Mouse (Mus musculus) kidney, embryonic 14.5 days (tissue): ENCODE measurements around the gene Calhm2. TPM values are rescaled to one million over a fixed set of nuclear protein-coding genes. Genes with fewer than 3 reads are reported as not detected.

Experiments used
- ATAC-seq: fragments of 200-750 bp; cut with Nextera tagmentation; 2 replicates; pipeline ENCODE4 v1.8.0; 2017; ENCODE audit warnings: moderate number of reproducible peaks, mild to moderate bottlenecking, moderate TSS enrichment, moderate library complexity; ENCODE audit not compliant: low FRiP score, low TSS enrichment
- H3K27ac ChIP-seq: fragments of 300-500 bp; sonication (generic); 2 replicates; pipeline ENCODE4 v1.5.1; 2014; ENCODE audit warnings: low read depth, mild to moderate bottlenecking, low read length, moderate library complexity, mixed read lengths
- H3K27me3 ChIP-seq: fragments of 300-500 bp; sonication (generic); 2 replicates; pipeline ENCODE4 v1.6.1; 2014; ENCODE audit warnings: mild to moderate bottlenecking, low read length; ENCODE audit not compliant: control insufficient read depth, insufficient read depth
- H3K36me3 ChIP-seq: fragments of 300-500 bp; sonication (generic); 2 replicates; pipeline ENCODE4 v1.6.1; 2014; ENCODE audit warnings: low read length, mixed read lengths; ENCODE audit not compliant: control insufficient read depth, insufficient read depth
- H3K4me1 ChIP-seq: fragments of 300-500 bp; sonication (generic); 2 replicates; pipeline ENCODE4 v1.6.1; 2014; ENCODE audit warnings: low read length, mixed read lengths; ENCODE audit not compliant: control insufficient read depth, insufficient read depth
- H3K4me2 ChIP-seq: fragments of 300-500 bp; sonication (generic); replicated peaks from 2 replicates; pipeline ENCODE4 v1.6.1; 2014; ENCODE audit warnings: low read depth, mild to moderate bottlenecking, low read length
- H3K4me3 ChIP-seq: fragments of 300-500 bp; sonication (generic); 2 replicates; pipeline ENCODE4 v1.5.1; 2014; ENCODE audit warnings: mild to moderate bottlenecking, low read length
- H3K9ac ChIP-seq: fragments of 300-500 bp; sonication (generic); 2 replicates; pipeline ENCODE4 v1.6.1; 2014; ENCODE audit warnings: low read depth, mild to moderate bottlenecking, low read length, moderate library complexity
- H3K9me3 ChIP-seq: fragments of 300-500 bp; sonication (generic); 2 replicates; pipeline ENCODE4 v1.6.1; 2016; ENCODE audit warnings: low read length; ENCODE audit not compliant: control insufficient read depth
- WGBS: fragments of 180-500 bp; shearing (Covaris S2); extraction: QIAGEN DNeasy Blood & Tissue Kit; methylation state at CpG from one replicate; pipeline ENCODE4 v1.1.7; 2014; 5-methylcytosine and 5-hydroxymethylcytosine counted together
- polyA plus RNA-seq: library from polyadenylated mRNA; unstranded; fragments of >200 nt; fragmentation: Nextera tagmentation; extraction: Ambion mirVana; gene quantifications from 2 replicates; pipeline ENCODE4 v1.2.1, GENCODE M21; 2014

Calhm2 gene
- polyA plus RNA-seq, 1 experiment from 2014 or later = 1.9 TPM

GRCm38 (mm10) chr19:47065860-47066259, 72.2 kb downstream of the Calhm2 start:
- WGBS = 87% methylated on average over 3 of the region's 3 CpGs
- H3K27me3 ChIP-seq = no peaks in the 10 kb centered on the region
- no peak overlapping the region for H3K9ac ChIP-seq
- H3K4me1 ChIP-seq = peaks cover 9% of the 10 kb centered on the region
- H3K36me3 ChIP-seq = peaks cover 2% of the 10 kb centered on the region; the same call in 1 of the 2 replicates
- ATAC-seq = no peak
- no peak overlapping the region for H3K4me2 ChIP-seq
- no peaks in the 10 kb centered on the region for H3K9me3 ChIP-seq
- no peak overlapping the region for H3K4me3 ChIP-seq
- H3K27ac ChIP-seq = no peak overlapping the region

- Histone ChIP-seq H3K4me1 (no peaks in the 10 kb centered on the region), H3K9ac (no peak overlapping the region), H3K27ac (no peak overlapping the region), H3K4me2 (no peak overlapping the region), H3K27me3 (no peaks in the 10 kb centered on the region), H3K4me3 (no peak overlapping the region), H3K9me3 (no peaks in the 10 kb centered on the region), H3K36me3 (no peaks in the 10 kb centered on the region)
- 81% methylated on average over 1 of the region's 1 CpGs for WGBS
- no peak for ATAC-seq
Measured at GRCm38 (mm10) chr19:47057684-47058083, 80.4 kb downstream of the Calhm2 start.

Other genes with a start within 250 kb of the Calhm2 start
- 0.31 and 0.41 TPM in 2 replicates for gene Ina, start 123.6 kb downstream of the Calhm2 start, polyA plus RNA-seq
- gene Nt5c2, start 123.1 kb downstream of the Calhm2 start, polyA plus RNA-seq = 61.5 and 80.2 TPM in 2 replicates
- 36.4 and 37.1 TPM in 2 replicates for gene Pcgf6, start 87.4 kb downstream of the Calhm2 start, polyA plus RNA-seq
- gene Taf5, start 70.5 kb downstream of the Calhm2 start, polyA plus RNA-seq = 9.6 and 10.6 TPM in 2 replicates
- gene Usmg5, start 47.6 kb downstream of the Calhm2 start, polyA plus RNA-seq = 1,126 and 1,715 TPM in 2 replicates
- gene Pdcd11, start 47.5 kb downstream of the Calhm2 start, polyA plus RNA-seq = 9.9 and 11.1 TPM in 2 replicates
- not detected in 2 replicates for gene Calhm1, start 6.0 kb upstream of the Calhm2 start, polyA plus RNA-seq
- not detected in 2 replicates for gene Calhm3, start 19.5 kb upstream of the Calhm2 start, polyA plus RNA-seq
- gene Neurl1a, start 40.5 kb upstream of the Calhm2 start, polyA plus RNA-seq = 4.7 and 5.9 TPM in 2 replicates